Mouse (Mus musculus) heart, embryonic 16.5 days (tissue): ENCODE measurements around the gene Wwox. TPM values are rescaled to one million over a fixed set of nuclear protein-coding genes. Genes with fewer than 3 reads are reported as not detected.

Source experiments
- ATAC-seq: fragments of 200-750 bp; cut with Nextera tagmentation; replicated peaks from 2 replicates; pipeline ENCODE4 v1.8.0; 2017; ENCODE audit warnings: moderate number of reproducible peaks; ENCODE audit not compliant: insufficient read depth, low FRiP score; ENCODE audit errors: extremely low read depth
- H3K27ac ChIP-seq: fragments of 300-500 bp; sonication (generic); 2 replicates; pipeline ENCODE4 v1.5.1; 2014; ENCODE audit warnings: mild to moderate bottlenecking, low read length, control low read depth, moderate library complexity
- H3K27me3 ChIP-seq: fragments of 300-500 bp; sonication (generic); 2 replicates; pipeline ENCODE4 v1.6.1; 2014; ENCODE audit warnings: low read length, mixed read lengths; ENCODE audit not compliant: control insufficient read depth, insufficient read depth
- H3K36me3 ChIP-seq: fragments of 300-500 bp; sonication (generic); 2 replicates; pipeline ENCODE4 v1.6.1; 2014; ENCODE audit not compliant: control insufficient read depth, insufficient read depth
- H3K4me1 ChIP-seq: fragments of 300-500 bp; sonication (generic); 2 replicates; pipeline ENCODE4 v1.6.1; 2014; ENCODE audit warnings: low read length, mixed read lengths; ENCODE audit not compliant: control insufficient read depth, insufficient read depth
- H3K4me2 ChIP-seq: fragments of 300-500 bp; sonication (generic); 2 replicates; pipeline ENCODE4 v1.6.1; 2014; ENCODE audit warnings: low read depth, mild to moderate bottlenecking, control low read depth, low read length
- H3K4me3 ChIP-seq: fragments of 300-500 bp; sonication (generic); 2 replicates; pipeline ENCODE4 v1.5.1; 2014; ENCODE audit warnings: mild to moderate bottlenecking, control low read depth, low read length
- H3K9ac ChIP-seq: fragments of 300-500 bp; sonication (generic); 2 replicates; pipeline ENCODE4 v1.6.1; 2014; ENCODE audit warnings: low read length, control low read depth
- H3K9me3 ChIP-seq: fragments of 300-500 bp; sonication (generic); replicated peaks from 2 replicates; pipeline ENCODE4 v1.6.1; 2016; ENCODE audit warnings: low read length; ENCODE audit not compliant: control insufficient read depth
- WGBS: fragments of 180-500 bp; shearing (Covaris S2); extraction: QIAGEN DNeasy Blood & Tissue Kit; methylation state at CpG from one replicate; pipeline ENCODE4 v1.1.7; 2014; 5-methylcytosine and 5-hydroxymethylcytosine counted together
- polyA plus RNA-seq: library from polyadenylated mRNA; unstranded; fragments of >200 nt; fragmentation: Nextera tagmentation; extraction: Ambion mirVana; gene quantifications from 2 replicates; pipeline ENCODE4 v1.2.1, GENCODE M21; 2015

Wwox gene
- polyA plus RNA-seq, 1 experiment from 2014 or later = 12.8 TPM

GRCm38 (mm10) chr8:115010769-115011073 is 571.3 kb downstream of the Wwox start:
- Histone ChIP-seq H3K27ac (no peak overlapping the region), H3K36me3 (no peaks in the 10 kb centered on the region), H3K27me3 (no peaks in the 10 kb centered on the region; the same call in 1 of the 2 replicates), H3K9ac (no peak overlapping the region), H3K4me3 (no peak overlapping the region), H3K4me2 (no peak overlapping the region), H3K4me1 (peaks cover 25% of the 10 kb centered on the region), H3K9me3 (no peaks in the 10 kb centered on the region)
- WGBS = 70% methylated on average over 9 of the region's 9 CpGs
- ATAC-seq = no peak

DNA sequence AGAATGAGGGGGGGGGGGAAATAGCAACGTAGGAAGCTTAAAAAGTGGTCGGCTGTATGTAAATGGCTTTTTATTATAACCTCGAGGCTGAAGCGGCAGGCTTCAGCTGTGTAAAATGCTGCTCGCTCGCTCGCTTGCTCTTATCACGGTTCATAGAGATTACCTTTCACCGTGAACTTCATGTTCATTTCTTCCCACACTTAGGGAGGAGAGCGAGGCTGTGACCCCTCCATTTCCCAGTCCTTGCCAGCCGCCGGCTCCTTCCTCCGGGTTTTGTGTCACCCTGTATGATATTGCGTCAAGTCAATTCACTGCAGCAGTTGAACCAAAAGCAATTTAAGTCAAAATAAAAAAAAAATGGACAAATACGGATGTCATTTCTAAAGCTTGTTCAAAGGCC is 580.2 kb downstream of the Wwox start:
- Histone ChIP-seq H3K9ac (no peak overlapping the region), H3K4me2 (peak overlapping the region; percentile 48), H3K36me3 (no peaks in the 10 kb centered on the region), H3K27ac (no peak overlapping the region), H3K9me3 (no peaks in the 10 kb centered on the region), H3K4me1 (0 out of 2 replicates have a peak, but pooled peaks cover 4% of the 10 kb centered on the region), H3K4me3 (peak overlapping the region; percentile 10; the same call in 1 of the 2 replicates), H3K27me3 (no peaks in the 10 kb centered on the region; the same call in 1 of the 2 replicates)
- ATAC-seq = no peak
- 27% methylated on average over 15 of the region's 15 CpGs for WGBS

GRCm38 (mm10) chr8:115021731-115022130 is 582.3 kb downstream of the Wwox start:
- peaks cover 10% of the 10 kb centered on the region; the same call in 1 of the 2 replicates for H3K4me1 ChIP-seq
- no peak overlapping the region for H3K9ac ChIP-seq
- no peaks in the 10 kb centered on the region for H3K36me3 ChIP-seq
- H3K27me3 ChIP-seq = no peaks in the 10 kb centered on the region
- ATAC-seq = no peak
- no peak overlapping the region for H3K27ac ChIP-seq
- 86% methylated on average over 8 of the region's 8 CpGs for WGBS
- H3K9me3 ChIP-seq = no peaks in the 10 kb centered on the region
- H3K4me3 ChIP-seq = no peak overlapping the region
- no peak overlapping the region for H3K4me2 ChIP-seq

DNA sequence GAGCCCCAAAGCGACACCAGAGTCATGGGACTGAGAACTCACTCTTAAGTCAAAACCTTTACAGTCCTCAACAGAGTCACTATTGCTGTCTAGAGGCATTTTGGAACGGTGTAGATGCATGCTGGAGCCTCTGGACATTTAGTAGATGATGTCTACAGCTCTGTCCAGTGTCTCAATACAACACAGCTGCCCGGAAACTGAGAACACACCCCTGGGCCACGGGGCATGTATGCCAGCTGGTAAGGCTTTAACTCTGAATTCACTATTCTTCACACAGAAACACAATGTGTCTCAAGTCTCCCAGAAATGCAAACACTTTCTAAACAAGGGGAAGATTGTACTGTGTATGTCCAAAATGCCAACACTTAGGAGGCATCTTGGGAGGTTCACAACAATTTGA is 584.6 kb downstream of the Wwox start:
- Histone ChIP-seq H3K4me3 (no peak overlapping the region), H3K4me1 (peaks cover 10% of the 10 kb centered on the region; the same call in 1 of the 2 replicates), H3K36me3 (no peaks in the 10 kb centered on the region), H3K27ac (no peak overlapping the region), H3K9ac (no peak overlapping the region), H3K27me3 (no peaks in the 10 kb centered on the region), H3K9me3 (no peaks in the 10 kb centered on the region), H3K4me2 (no peak overlapping the region)
- no peak for ATAC-seq
- 82% methylated on average over 4 of the region's 4 CpGs for WGBS

DNA sequence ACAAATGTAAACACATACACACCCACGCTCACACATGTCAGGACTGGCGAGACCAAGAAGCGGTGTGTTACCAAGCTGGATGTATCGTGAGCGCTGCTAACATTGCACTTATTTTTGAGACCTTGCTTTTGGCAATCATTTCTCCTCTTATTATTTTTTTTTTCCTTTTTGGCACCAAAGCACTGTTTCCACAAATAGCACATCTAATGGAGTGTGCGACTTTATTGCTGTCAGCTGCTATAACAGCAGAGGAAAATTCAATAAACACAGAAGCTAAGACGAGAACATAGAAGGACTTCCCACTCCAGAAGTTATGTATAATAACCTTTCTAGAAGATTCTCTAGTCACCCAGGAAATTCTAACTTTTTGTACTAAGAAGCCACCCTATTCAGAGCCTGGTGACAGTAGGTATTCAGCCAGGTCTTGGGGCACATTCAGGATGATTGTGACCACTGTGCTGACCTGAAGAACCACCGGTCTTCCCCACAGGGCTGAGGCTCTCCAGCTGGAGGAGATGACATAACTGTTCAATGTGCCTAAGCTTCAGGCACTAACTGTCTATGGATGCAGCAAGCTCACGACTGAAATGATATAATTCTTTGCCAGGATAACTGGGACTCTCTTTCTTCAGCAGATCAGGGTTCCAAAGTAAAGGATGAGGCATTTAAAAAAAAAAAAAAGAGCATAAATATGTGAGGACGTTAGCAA is 586.1 kb downstream of the Wwox start:
- no peak overlapping the region for H3K27ac ChIP-seq
- H3K36me3 ChIP-seq = no peaks in the 10 kb centered on the region
- WGBS = 58% methylated on average over 10 of the region's 10 CpGs
- no peaks in the 10 kb centered on the region for H3K9me3 ChIP-seq
- H3K4me3 ChIP-seq = no peak overlapping the region
- no peak for ATAC-seq
- no peaks in the 10 kb centered on the region for H3K27me3 ChIP-seq
- H3K4me1 ChIP-seq = peaks cover 9% of the 10 kb centered on the region; the same call in 1 of the 2 replicates
- no peak overlapping the region for H3K4me2 ChIP-seq
- no peak overlapping the region for H3K9ac ChIP-seq

DNA sequence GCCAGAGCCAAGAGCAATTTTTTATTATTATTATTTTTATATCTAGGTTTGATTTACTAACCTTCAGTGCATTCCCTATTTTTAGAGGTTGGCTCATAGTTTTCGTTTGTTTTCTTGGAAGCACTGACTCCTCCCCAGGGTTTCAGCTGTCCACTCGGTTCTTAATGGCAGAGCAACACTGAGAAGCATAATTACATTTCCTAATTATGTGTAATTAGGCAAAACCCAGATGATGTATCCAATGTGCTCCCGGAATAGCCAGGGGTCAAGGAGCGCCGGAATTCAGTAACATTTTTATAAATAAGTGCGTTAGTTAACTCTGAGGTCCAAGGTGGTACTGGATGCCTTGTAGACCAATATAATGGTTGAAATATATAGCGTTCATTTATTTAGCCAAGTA is 586.7 kb downstream of the Wwox start:
- Histone ChIP-seq H3K4me2 (no peak overlapping the region), H3K4me1 (peaks cover 9% of the 10 kb centered on the region; the same call in 1 of the 2 replicates), H3K27ac (no peak overlapping the region), H3K9ac (no peak overlapping the region), H3K36me3 (no peaks in the 10 kb centered on the region), H3K4me3 (no peak overlapping the region), H3K27me3 (no peaks in the 10 kb centered on the region), H3K9me3 (no peaks in the 10 kb centered on the region)
- WGBS = 87% methylated on average over 7 of the region's 7 CpGs
- ATAC-seq = no peak

DNA sequence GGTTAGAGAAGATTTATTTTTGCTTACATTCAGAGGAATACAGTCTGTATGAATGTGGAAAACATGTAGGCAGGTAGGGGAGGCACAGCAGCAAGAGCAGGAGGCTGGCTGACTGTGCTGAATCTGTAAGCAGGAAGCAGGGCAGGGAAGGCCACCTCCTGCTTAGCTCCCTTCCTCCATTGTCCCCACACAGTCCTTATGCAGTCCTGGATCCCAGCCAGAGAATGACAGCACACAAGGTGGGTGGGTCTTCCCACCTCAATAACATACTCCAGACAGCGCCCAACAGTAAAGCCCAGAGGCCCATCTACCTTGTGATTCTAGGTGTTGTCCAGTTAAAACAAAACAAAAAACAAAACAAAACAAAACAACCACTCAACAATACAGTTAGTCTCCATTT is 593.7 kb downstream of the Wwox start:
- ATAC-seq = 0 out of 2 replicates have a peak, but pooled peaks have one; percentile 49
- no peak overlapping the region for H3K9ac ChIP-seq
- 69% methylated on average over 1 of the region's 1 CpGs for WGBS

GRCm38 (mm10) chr8:115036016-115036415 is 596.6 kb downstream of the Wwox start:
- H3K9me3 ChIP-seq = 0 out of 2 replicates have a peak, but pooled peaks cover 4% of the 10 kb centered on the region
- no peaks in the 10 kb centered on the region for H3K4me1 ChIP-seq
- H3K36me3 ChIP-seq = no peaks in the 10 kb centered on the region
- WGBS = 80% methylated on average over 9 of the region's 9 CpGs
- H3K27ac ChIP-seq = no peak overlapping the region
- H3K27me3 ChIP-seq = no peaks in the 10 kb centered on the region
- no peak overlapping the region for H3K4me3 ChIP-seq
- no peak overlapping the region for H3K9ac ChIP-seq
- no peak overlapping the region for H3K4me2 ChIP-seq
- no peak for ATAC-seq

More for the DNA sequence above, 593.7 kb downstream of the Wwox start:
- no peaks in the 10 kb centered on the region for H3K36me3 ChIP-seq
- H3K4me1 ChIP-seq = peaks cover 3% of the 10 kb centered on the region; the same call in 1 of the 2 replicates
- no peak overlapping the region for H3K4me3 ChIP-seq
- 0 out of 2 replicates have a peak, but pooled peaks cover 4% of the 10 kb centered on the region for H3K9me3 ChIP-seq
- no peak overlapping the region for H3K4me2 ChIP-seq
- no peak overlapping the region for H3K27ac ChIP-seq
- H3K27me3 ChIP-seq = no peaks in the 10 kb centered on the region

DNA sequence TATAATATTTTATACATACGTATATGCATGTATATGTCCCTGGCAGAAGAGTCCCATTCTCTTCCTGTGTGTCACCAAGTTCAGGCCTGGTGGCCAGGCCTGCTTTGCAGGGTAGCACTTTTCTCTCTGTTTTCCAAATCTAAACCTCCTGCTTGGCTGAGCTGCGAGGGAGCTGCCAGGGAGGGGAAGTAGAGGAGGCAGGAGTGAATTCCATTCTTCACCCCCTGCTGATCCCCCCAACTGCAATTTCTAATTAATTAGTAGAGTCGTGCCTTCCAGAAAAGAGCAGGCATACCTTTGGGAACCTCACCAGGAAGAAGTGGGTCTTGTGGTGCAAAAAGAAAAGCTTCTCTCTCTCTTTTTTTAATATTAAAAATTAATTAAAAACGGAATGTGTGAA is 599.0 kb downstream of the Wwox start:
- H3K36me3 ChIP-seq = no peaks in the 10 kb centered on the region
- 47% methylated on average over 4 of the region's 4 CpGs for WGBS
- H3K27me3 ChIP-seq = no peaks in the 10 kb centered on the region
- ATAC-seq = no peak
- H3K27ac ChIP-seq = no peak overlapping the region
- H3K9ac ChIP-seq = no peak overlapping the region
- no peak overlapping the region for H3K4me2 ChIP-seq
- no peaks in the 10 kb centered on the region for H3K4me1 ChIP-seq
- 0 out of 2 replicates have a peak, but pooled peaks cover 4% of the 10 kb centered on the region for H3K9me3 ChIP-seq
- H3K4me3 ChIP-seq = no peak overlapping the region
